Mouse (Mus musculus) lung, embryonic 14.5 days (tissue): ENCODE results near the gene Ager. TPM values are rescaled to one million over a fixed set of nuclear protein-coding genes. Genes with fewer than 3 reads are reported as not detected.

Experiments
- ATAC-seq: fragments of 200-750 bp; cut with Nextera tagmentation; 2 replicates; pipeline ENCODE4 v1.8.0; 2017; ENCODE audit warnings: mild to moderate bottlenecking, moderate TSS enrichment, moderate library complexity; ENCODE audit not compliant: insufficient read depth
- DNase-seq: peaks from one replicate; pipeline ENCODE4 v3.0.0-alpha.2; 2015
- H3K27ac ChIP-seq: fragments of 300-500 bp; sonication (generic); 2 replicates; pipeline ENCODE4 v1.5.1; 2014; ENCODE audit warnings: low read depth, mild to moderate bottlenecking, moderate library complexity
- H3K27me3 ChIP-seq: fragments of 300-500 bp; sonication (generic); 2 replicates; pipeline ENCODE4 v1.6.1; 2014; ENCODE audit warnings: low read length, control low read depth; ENCODE audit not compliant: insufficient read depth
- H3K36me3 ChIP-seq: fragments of 300-500 bp; sonication (generic); 2 replicates; pipeline ENCODE4 v1.6.1; 2014; ENCODE audit warnings: control low read depth; ENCODE audit not compliant: insufficient read depth
- H3K4me1 ChIP-seq: fragments of 300-500 bp; sonication (generic); 2 replicates; pipeline ENCODE4 v1.6.1; 2014; ENCODE audit warnings: antibody characterized with exemption, control low read depth; ENCODE audit not compliant: insufficient read depth
- H3K4me2 ChIP-seq: fragments of 300-500 bp; sonication (generic); 2 replicates; pipeline ENCODE4 v1.6.1; 2014; ENCODE audit warnings: mild to moderate bottlenecking
- H3K4me3 ChIP-seq: fragments of 300-500 bp; sonication (generic); 2 replicates; pipeline ENCODE4 v1.5.1; 2014; ENCODE audit warnings: low read depth, low read length
- H3K9ac ChIP-seq: fragments of 300-500 bp; sonication (generic); 2 replicates; pipeline ENCODE4 v1.6.1; 2014
- H3K9me3 ChIP-seq: fragments of 300-500 bp; sonication (generic); 2 replicates; pipeline ENCODE4 v1.6.1; 2016; ENCODE audit warnings: low read depth, low read length, control low read depth
- CTCF ChIP-seq: IDR thresholded peaks from 2 replicates; pipeline ENCODE4 v1.5.1; 2016; ENCODE audit warnings: antibody characterized with exemption, low read depth
- WGBS: fragments of 180-500 bp; shearing (Covaris S2); extraction: QIAGEN DNeasy Blood & Tissue Kit; methylation state at CpG from one replicate; pipeline ENCODE4 v1.1.7; 2014; 5-methylcytosine and 5-hydroxymethylcytosine counted together
- polyA plus RNA-seq: library from polyadenylated mRNA; unstranded; fragments of >200 nt; fragmentation: Nextera tagmentation; extraction: Ambion mirVana; gene quantifications from 2 replicates; pipeline ENCODE4 v1.2.1, GENCODE M21; 2014

Gene Ager
- polyA plus RNA-seq, 1 experiment from 2014 or later: 64.7 TPM

DNA sequence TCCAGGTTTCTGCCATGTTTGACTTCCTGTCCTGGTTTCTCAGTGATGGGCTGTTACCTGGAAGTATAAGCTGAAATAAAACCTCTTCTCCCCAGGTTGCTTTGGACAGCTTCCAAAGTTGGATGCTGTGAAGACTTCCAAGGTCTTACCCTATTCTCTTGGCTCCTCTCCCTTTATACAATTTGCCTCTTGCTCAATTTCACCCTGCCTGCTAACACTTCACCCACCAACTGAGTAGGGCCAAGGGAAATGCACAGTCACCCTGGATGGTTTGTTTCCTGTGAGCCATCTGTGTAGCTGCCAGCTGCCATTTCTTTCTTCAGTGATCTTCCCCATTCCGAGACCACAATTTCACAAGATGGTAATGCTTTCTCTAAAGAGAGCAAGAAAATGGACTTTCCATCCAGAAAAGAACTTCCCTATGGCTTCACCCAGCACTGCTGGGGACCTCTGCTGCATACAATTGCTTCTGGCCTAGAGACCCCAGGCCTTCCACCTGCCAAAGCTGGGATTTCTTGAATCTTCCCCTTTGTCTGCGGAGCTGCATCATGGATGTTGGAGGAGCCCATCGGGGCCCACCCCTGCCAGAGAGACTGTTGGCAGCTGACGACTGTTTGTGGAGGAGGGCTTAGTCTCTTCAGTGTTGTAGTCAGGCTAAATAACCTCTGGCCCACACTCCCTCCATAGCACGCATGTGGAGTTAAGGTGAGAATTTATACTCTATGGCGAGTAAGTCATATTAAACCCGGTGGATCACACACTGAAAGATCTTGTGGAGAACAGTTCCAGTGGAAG is 42.0 kb downstream of the Ager start:
- DNase-seq (no peak), ATAC-seq (no peak)
- Histone ChIP-seq H3K4me3 (no peak overlapping the region), H3K36me3 (no peaks in the 10 kb centered on the region), H3K27ac (no peak overlapping the region), H3K4me1 (no peaks in the 10 kb centered on the region), H3K9ac (no peak overlapping the region), H3K27me3 (no peaks in the 10 kb centered on the region), H3K9me3 (no peaks in the 10 kb centered on the region), H3K4me2 (no peak overlapping the region)
- 77% methylated on average over 7 of the region's 7 CpGs for WGBS
- TF ChIP-seq CTCF: no peak

- Histone ChIP-seq H3K9me3 (no peaks in the 10 kb centered on the region), H3K9ac (no peak overlapping the region), H3K4me2 (no peak overlapping the region), H3K4me3 (no peak overlapping the region), H3K4me1 (peaks cover 4% of the 10 kb centered on the region; the same call in 1 of the 2 replicates), H3K27me3 (no peaks in the 10 kb centered on the region), H3K36me3 (0 out of 2 replicates have a peak, but pooled peaks cover 3% of the 10 kb centered on the region), H3K27ac (peak overlapping the region; percentile 48; the same call in 1 of the 2 replicates)
- WGBS: 18% methylated on average over 11 of the region's 11 CpGs
- peak; percentile 59 for DNase-seq
- ATAC-seq: no peak
- peak; percentile 38 for TF ChIP-seq CTCF
Observed at GRCm38 (mm10) chr17:34640778-34641601, 43.3 kb downstream of the Ager start.

DNA sequence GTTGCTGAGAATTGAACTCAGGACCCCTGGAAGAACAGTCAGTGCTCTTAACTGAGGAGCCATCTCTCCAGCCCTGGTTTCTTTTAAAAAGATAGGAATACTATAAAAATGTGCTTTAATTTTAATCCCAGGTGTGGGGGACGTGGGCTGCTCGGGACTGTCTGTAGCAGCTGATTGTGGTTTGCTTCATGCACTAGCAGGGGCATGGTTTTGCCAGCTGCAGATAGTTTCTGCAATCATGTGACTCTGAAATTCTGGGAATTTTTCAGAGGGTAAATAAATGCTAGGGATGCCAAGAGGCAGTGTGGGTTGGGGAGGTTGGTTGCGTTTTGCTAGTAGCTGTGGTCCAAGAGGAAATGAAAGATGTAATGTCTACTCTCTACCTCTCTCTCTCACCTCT is 44.3 kb downstream of the Ager start:
- Histone ChIP-seq H3K27me3 (no peaks in the 10 kb centered on the region), H3K9ac (no peak overlapping the region), H3K4me1 (peaks cover 4% of the 10 kb centered on the region; the same call in 1 of the 2 replicates), H3K27ac (no peak overlapping the region), H3K4me2 (no peak overlapping the region), H3K36me3 (0 out of 2 replicates have a peak, but pooled peaks cover 4% of the 10 kb centered on the region), H3K9me3 (no peaks in the 10 kb centered on the region), H3K4me3 (no peak overlapping the region)
- ATAC-seq (no peak), DNase-seq (no peak)
- WGBS: 70% methylated on average over 3 of the region's 3 CpGs
- TF ChIP-seq CTCF: no peak

DNA sequence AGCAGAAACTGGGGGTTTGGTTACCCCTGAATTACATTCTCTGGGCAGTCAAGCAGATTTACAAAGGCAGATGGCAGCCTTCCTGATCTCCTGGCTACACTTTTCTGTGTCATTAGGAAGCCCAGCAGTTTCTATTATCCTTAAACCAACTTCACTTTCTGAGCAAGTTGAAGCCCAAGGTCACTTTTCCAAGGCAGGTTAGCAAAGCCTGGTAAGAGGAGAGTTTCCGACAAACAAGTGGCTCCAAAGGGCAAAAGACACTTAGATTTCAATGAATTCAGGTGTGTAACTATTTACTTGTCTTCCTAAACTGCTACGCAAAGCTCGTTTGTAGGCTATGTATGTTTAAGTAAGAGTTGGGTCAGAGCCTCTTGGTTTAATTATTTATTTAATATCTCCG is 45.7 kb downstream of the Ager start:
- H3K9me3 ChIP-seq: no peaks in the 10 kb centered on the region
- WGBS: 81% methylated on average over 4 of the region's 4 CpGs
- no peak for TF ChIP-seq CTCF

DNA sequence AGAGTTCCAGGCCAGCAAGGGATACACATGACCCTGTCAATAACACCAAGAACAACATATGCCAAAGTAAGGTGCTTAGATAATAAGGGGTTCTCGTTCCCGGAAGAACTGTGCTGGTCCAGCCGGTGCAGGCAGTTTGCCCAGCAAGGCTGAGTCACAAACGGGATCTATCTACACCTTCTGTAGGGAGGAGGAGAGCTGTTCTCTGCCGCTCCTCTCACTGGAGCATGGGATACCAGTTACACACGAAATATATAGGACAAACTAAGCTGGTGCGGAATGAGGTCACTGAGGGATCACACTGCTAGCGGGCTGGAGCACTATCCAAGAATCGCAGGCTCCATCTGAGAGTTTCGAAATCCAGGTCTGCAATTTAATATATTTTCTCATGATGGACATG is 46.3 kb downstream of the Ager start:
- no peaks in the 10 kb centered on the region for H3K27me3 ChIP-seq
- no peak overlapping the region for H3K9ac ChIP-seq
- TF ChIP-seq CTCF: no peak
- no peak overlapping the region for H3K27ac ChIP-seq
- 78% methylated on average over 10 of the region's 10 CpGs for WGBS
- no peak overlapping the region for H3K4me3 ChIP-seq
- no peaks in the 10 kb centered on the region for H3K9me3 ChIP-seq
- no peak for DNase-seq
- H3K36me3 ChIP-seq: peaks cover 11% of the 10 kb centered on the region
- no peak for ATAC-seq
- peaks cover 10% of the 10 kb centered on the region for H3K4me1 ChIP-seq
- H3K4me2 ChIP-seq: no peak overlapping the region

More for the DNA sequence above, 45.7 kb downstream of the Ager start:
- no peak for DNase-seq
- no peak overlapping the region for H3K27ac ChIP-seq
- H3K27me3 ChIP-seq: no peaks in the 10 kb centered on the region
- peaks cover 10% of the 10 kb centered on the region for H3K4me1 ChIP-seq
- H3K36me3 ChIP-seq: peaks cover 6% of the 10 kb centered on the region; the same call in 1 of the 2 replicates
- no peak overlapping the region for H3K4me3 ChIP-seq
- no peak overlapping the region for H3K9ac ChIP-seq
- H3K4me2 ChIP-seq: no peak overlapping the region
- no peak for ATAC-seq

DNA sequence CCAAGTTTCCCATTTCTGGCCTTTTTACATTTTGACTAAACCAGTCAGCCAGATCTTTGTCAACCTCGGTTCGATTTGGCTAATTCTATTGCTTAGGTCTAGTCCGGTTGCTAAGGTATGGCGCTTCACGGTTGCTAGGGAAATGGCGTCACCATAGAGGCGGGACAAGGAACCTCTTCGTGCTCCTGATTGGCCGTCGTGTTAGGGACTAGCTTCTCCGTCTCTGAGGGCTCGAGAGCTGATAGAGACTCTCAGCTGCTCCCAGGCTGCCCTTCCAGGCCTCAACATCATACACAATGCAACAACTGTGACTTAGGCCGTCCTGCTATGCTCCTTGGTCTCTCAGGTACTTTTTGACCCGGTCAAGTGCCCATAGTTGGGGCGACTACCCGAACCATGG is 46.9 kb downstream of the Ager start, which contains the start of gene Fkbpl:
TSS of gene Fkbpl (plus strand) at position 157 of the 400 bp plus-strand sequence.
- peaks cover 10% of the 10 kb centered on the region for H3K4me1 ChIP-seq
- H3K27ac ChIP-seq: peak within 1 kb of the TSS; percentile 44
- H3K9ac ChIP-seq: peak within 1 kb of the TSS; percentile 55
- DNase-seq (peak; percentile 99), ATAC-seq (peak; percentile 74)
- peak within 1 kb of the TSS; percentile 53 for H3K4me3 ChIP-seq
- H3K27me3 ChIP-seq: no peaks in the 10 kb centered on the region
- H3K9me3 ChIP-seq: no peaks in the 10 kb centered on the region
- TF ChIP-seq CTCF: no peak
- WGBS: 0% methylated on average over 16 of the region's 16 CpGs
- peak within 1 kb of the TSS; percentile 76 for H3K4me2 ChIP-seq
- peaks cover 17% of the 10 kb centered on the region for H3K36me3 ChIP-seq
